Mouse (Mus musculus) olfactory bulb, adult 2 months (tissue): Measurements from ENCODE around the gene Cd2bp2. TPM values are rescaled to one million over a fixed set of nuclear protein-coding genes. Genes with fewer than 3 reads are reported as not detected.
"Not testable (repeated sequence)": the region's sequence is repeated elsewhere in the genome, so short reads cannot be mapped to it uniquely, and the experiment has no call there.

Experiments used
- H3K27ac ChIP-seq: fragments of 200-500 bp; 2 replicates; pipeline ENCODE4 v1.5.1; 2012; ENCODE audit warnings: low read depth, low read length; ENCODE audit not compliant: insufficient read depth
- H3K4me1 ChIP-seq: fragments of 200-500 bp; 2 replicates; pipeline ENCODE4 v1.6.1; 2012; ENCODE audit warnings: low read length; ENCODE audit not compliant: control insufficient read depth, insufficient read depth
- H3K4me3 ChIP-seq: fragments of 200-500 bp; 2 replicates; pipeline ENCODE4 v1.5.1; 2012; ENCODE audit warnings: mild to moderate bottlenecking, low read depth, low read length, moderate library complexity; ENCODE audit not compliant: insufficient read depth
- CTCF ChIP-seq: fragments of 200-500 bp; IDR thresholded peaks from 2 replicates; pipeline ENCODE4 v1.5.1; 2012; ENCODE audit warnings: low read depth, mild to moderate bottlenecking, low read length, moderate library complexity; ENCODE audit not compliant: insufficient read depth
- POLR2A ChIP-seq: fragments of 200-500 bp; IDR thresholded peaks from 2 replicates; pipeline ENCODE4 v1.6.1; 2012; ENCODE audit warnings: mild to moderate bottlenecking, low read depth, low read length, moderate library complexity; ENCODE audit not compliant: insufficient read depth
- WGBS: fragments of 180-500 bp; shearing (Covaris S2); methylation state at CpG from one replicate; pipeline ENCODE4 v1.1.7; 2018; 5-methylcytosine and 5-hydroxymethylcytosine counted together
- polyA plus RNA-seq: library from polyadenylated mRNA; stranded (reverse); fragments of >200 nt; gene quantifications from 2 replicates; pipeline ENCODE4 v1.2.4, GENCODE M21; 2012; ENCODE audit warnings: low replicate concordance; ENCODE audit not compliant: missing spikeins, insufficient read depth, insufficient read length

Gene Cd2bp2
- polyA plus RNA-seq, 1 experiment, result not detected

GRCm38 (mm10) chr7:127187351-127187750 is 8.5 kb downstream of the Cd2bp2 start:
- H3K27ac ChIP-seq, result no peak overlapping the region
- TF ChIP-seq POLR2A (no peak), CTCF (no peak)
- WGBS, result 75% methylated on average over 10 of the region's 10 CpGs
- H3K4me1 ChIP-seq, result no peaks in the 10 kb centered on the region
- H3K4me3 ChIP-seq, result no peak overlapping the region

GRCm38 (mm10) chr7:127185601-127186000 is 10.2 kb downstream of the Cd2bp2 start:
- no peak overlapping the region for H3K27ac ChIP-seq
- no peak overlapping the region for H3K4me3 ChIP-seq
- no peak for TF ChIP-seq CTCF
- no peak for TF ChIP-seq POLR2A
- WGBS, result 70% methylated on average over 3 of the region's 3 CpGs
- no peaks in the 10 kb centered on the region for H3K4me1 ChIP-seq

- TF ChIP-seq POLR2A (no peak), CTCF (no peak)
- H3K4me1 ChIP-seq, result no peaks in the 10 kb centered on the region
- no peak overlapping the region for H3K4me3 ChIP-seq
- H3K27ac ChIP-seq, result no peak overlapping the region
- 33% methylated on average over 1 of the region's 1 CpGs for WGBS
These were observed 11.1 kb downstream of the Cd2bp2 start for GRCm38 (mm10) chr7:127184720-127185119.

GRCm38 (mm10) chr7:127183828-127184227 is 12.0 kb downstream of the Cd2bp2 start:
- no peaks in the 10 kb centered on the region for H3K4me1 ChIP-seq
- H3K27ac ChIP-seq, result no peak overlapping the region
- 76% methylated on average over 6 of the region's 6 CpGs for WGBS
- H3K4me3 ChIP-seq, result no peak overlapping the region
- no peak for TF ChIP-seq POLR2A
- TF ChIP-seq CTCF, result no peak

- WGBS, result 85% methylated on average over 8 of the region's 8 CpGs
- no peaks in the 10 kb centered on the region for H3K4me1 ChIP-seq
- H3K4me3 ChIP-seq, result no peak overlapping the region
- no peak overlapping the region for H3K27ac ChIP-seq
- no peak for TF ChIP-seq CTCF
- TF ChIP-seq POLR2A, result no peak
These were observed 12.5 kb downstream of the Cd2bp2 start for GRCm38 (mm10) chr7:127183345-127183744.

- not testable (repeated sequence) for H3K4me1 ChIP-seq, H3K4me3 ChIP-seq, H3K27ac ChIP-seq
- WGBS, result 39% methylated on average over 3 of the region's 3 CpGs
These were observed 14.1 kb downstream of the Cd2bp2 start for GRCm38 (mm10) chr7:127181724-127182123.

- Histone ChIP-seq H3K27ac (no peak overlapping the region), H3K4me1 (no peaks in the 10 kb centered on the region), H3K4me3 (no peak overlapping the region)
- TF ChIP-seq CTCF, result no peak
- TF ChIP-seq POLR2A, result no peak
- 58% methylated on average over 2 of the region's 2 CpGs for WGBS
These were observed 15.1 kb downstream of the Cd2bp2 start for GRCm38 (mm10) chr7:127180783-127181182.

GRCm38 (mm10) chr7:127176937-127177336 is 18.9 kb downstream of the Cd2bp2 start:
- H3K4me1 ChIP-seq, result no peaks in the 10 kb centered on the region
- no peak overlapping the region for H3K27ac ChIP-seq
- no peak overlapping the region for H3K4me3 ChIP-seq
- WGBS, result 72% methylated on average over 4 of the region's 4 CpGs
- TF ChIP-seq CTCF (no peak), POLR2A (no peak)

- 91% methylated on average over 5 of the region's 5 CpGs for WGBS
- H3K27ac ChIP-seq, result no peak overlapping the region
- no peak overlapping the region for H3K4me3 ChIP-seq
- H3K4me1 ChIP-seq, result no peaks in the 10 kb centered on the region
- TF ChIP-seq CTCF, result no peak
These were observed 29.3 kb downstream of the Cd2bp2 start for GRCm38 (mm10) chr7:127166501-127166900.

- TF ChIP-seq POLR2A, result no peak
- 86% methylated on average over 12 of the region's 12 CpGs for WGBS
- no peak overlapping the region for H3K27ac ChIP-seq
- H3K4me3 ChIP-seq, result no peak overlapping the region
- H3K4me1 ChIP-seq, result no peaks in the 10 kb centered on the region
These were observed 30.0 kb downstream of the Cd2bp2 start for GRCm38 (mm10) chr7:127165607-127166493.
